Mouse (Mus musculus) embryonic facial prominence, embryonic 13.5 days (tissue): Measurements from ENCODE around the gene Krtap19-1. TPM values are rescaled to one million over a fixed set of nuclear protein-coding genes. Genes with fewer than 3 reads are reported as not detected.

Source experiments
- ATAC-seq: fragments of 200-750 bp; cut with Nextera tagmentation; 2 replicates; pipeline ENCODE4 v1.8.0; 2017; ENCODE audit warnings: low read depth; ENCODE audit not compliant: insufficient number of reproducible peaks, insufficient read depth, low FRiP score, low TSS enrichment
- H3K27ac ChIP-seq: fragments of 300-500 bp; sonication (generic); 2 replicates; pipeline ENCODE4 v1.5.1; 2015; ENCODE audit warnings: moderate library complexity, mild to moderate bottlenecking, inconsistent platforms
- H3K27me3 ChIP-seq: fragments of 300-500 bp; sonication (generic); 2 replicates; pipeline ENCODE4 v1.6.1; 2015; ENCODE audit warnings: mild to moderate bottlenecking, inconsistent platforms
- H3K36me3 ChIP-seq: fragments of 300-500 bp; sonication (generic); 2 replicates; pipeline ENCODE4 v1.6.1; 2015; ENCODE audit warnings: mild to moderate bottlenecking, inconsistent platforms
- H3K4me1 ChIP-seq: fragments of 300-500 bp; sonication (generic); 2 replicates; pipeline ENCODE4 v1.6.1; 2015; ENCODE audit warnings: inconsistent platforms
- H3K4me2 ChIP-seq: fragments of 300-500 bp; sonication (generic); 2 replicates; pipeline ENCODE4 v1.6.1; 2015; ENCODE audit warnings: moderate library complexity, mild to moderate bottlenecking, inconsistent platforms
- H3K4me3 ChIP-seq: fragments of 300-500 bp; sonication (generic); 2 replicates; pipeline ENCODE4 v1.5.1; 2015; ENCODE audit warnings: mild to moderate bottlenecking, inconsistent platforms
- H3K9ac ChIP-seq: fragments of 300-500 bp; sonication (generic); 2 replicates; pipeline ENCODE4 v1.6.1; 2015; ENCODE audit warnings: mild to moderate bottlenecking, inconsistent platforms
- H3K9me3 ChIP-seq: fragments of 300-500 bp; sonication (generic); 2 replicates; pipeline ENCODE4 v1.6.1; 2016; ENCODE audit warnings: inconsistent platforms
- WGBS: fragments of 180-500 bp; shearing (Covaris S2); methylation state at CpG from one replicate; pipeline ENCODE4 v1.1.7; 2015; ENCODE audit warnings: mixed read lengths; 5-methylcytosine and 5-hydroxymethylcytosine counted together
- polyA plus RNA-seq: library from polyadenylated mRNA; unstranded; fragments of >200 nt; fragmentation: Nextera tagmentation; extraction: Ambion mirVana; gene quantifications from 2 replicates; pipeline ENCODE4 v1.2.1, GENCODE M21; 2015

Gene Krtap19-1
- polyA plus RNA-seq = not detected in 2 replicates

- Histone ChIP-seq H3K4me2 (no peak within 1 kb of the TSS), H3K36me3 (no peaks in the 10 kb centered on the region), H3K4me3 (no peak within 1 kb of the TSS), H3K27ac (no peak within 1 kb of the TSS), H3K9me3 (no peaks in the 10 kb centered on the region), H3K4me1 (no peaks in the 10 kb centered on the region), H3K9ac (no peak within 1 kb of the TSS), H3K27me3 (no peaks in the 10 kb centered on the region)
- WGBS = 84% methylated on average over 6 of the region's 6 CpGs
- ATAC-seq = no peak
These were observed at the start of gene Krtap19-1 for GRCm38 (mm10) chr16:88869311-88869710. Gene Krtap19-1 (minus strand): TSS chr16:88869411.

- no peaks in the 10 kb centered on the region for H3K9me3 ChIP-seq
- no peak within 1 kb of the TSS for H3K27ac ChIP-seq
- H3K4me3 ChIP-seq = no peak within 1 kb of the TSS
- 90% methylated on average over 6 of the region's 6 CpGs for WGBS
- H3K4me2 ChIP-seq = no peak within 1 kb of the TSS
- H3K27me3 ChIP-seq = no peaks in the 10 kb centered on the region
- no peaks in the 10 kb centered on the region for H3K36me3 ChIP-seq
- no peak within 1 kb of the TSS for H3K9ac ChIP-seq
- no peak for ATAC-seq
- H3K4me1 ChIP-seq = no peaks in the 10 kb centered on the region
These were observed 27.1 kb upstream of the Krtap19-1 start, which contains the start of gene Krtap19-5 for GRCm38 (mm10) chr16:88896357-88896756. Gene Krtap19-5 (minus strand): TSS chr16:88896457.

- no peak overlapping the region for H3K4me2 ChIP-seq
- 81% methylated on average over 6 of the region's 6 CpGs for WGBS
- ATAC-seq = no peak
These were observed 17.7 kb upstream of the Krtap19-1 start for GRCm38 (mm10) chr16:88886870-88887269.

GRCm38 (mm10) chr16:88884989-88885388 lies 15.8 kb upstream of the Krtap19-1 start, which contains the start of gene Krtap19-4:
Gene Krtap19-4 (minus strand): TSS chr16:88885089.
- no peak within 1 kb of the TSS for H3K4me2 ChIP-seq
- 82% methylated on average over 5 of the region's 5 CpGs for WGBS

More at GRCm38 (mm10) chr16:88886870-88887269, 17.7 kb upstream of the Krtap19-1 start:
- Histone ChIP-seq H3K9ac (no peak overlapping the region), H3K27ac (no peak overlapping the region), H3K36me3 (no peaks in the 10 kb centered on the region), H3K4me3 (no peak overlapping the region), H3K4me1 (no peaks in the 10 kb centered on the region), H3K27me3 (no peaks in the 10 kb centered on the region), H3K9me3 (no peaks in the 10 kb centered on the region)

GRCm38 (mm10) chr16:88877938-88878337 lies 8.7 kb upstream of the Krtap19-1 start, which contains the start of gene Krtap19-3:
Gene Krtap19-3 (minus strand): TSS chr16:88878038.
- Histone ChIP-seq H3K4me2 (no peak within 1 kb of the TSS), H3K4me1 (no peaks in the 10 kb centered on the region), H3K9ac (no peak within 1 kb of the TSS), H3K27me3 (no peaks in the 10 kb centered on the region), H3K27ac (no peak within 1 kb of the TSS), H3K36me3 (no peaks in the 10 kb centered on the region), H3K4me3 (no peak within 1 kb of the TSS), H3K9me3 (no peaks in the 10 kb centered on the region)
- no peak for ATAC-seq
- WGBS = 91% methylated on average over 2 of the region's 2 CpGs

More at GRCm38 (mm10) chr16:88884989-88885388, 15.8 kb upstream of the Krtap19-1 start, which contains the start of gene Krtap19-4:
- Histone ChIP-seq H3K4me1 (no peaks in the 10 kb centered on the region), H3K9ac (no peak within 1 kb of the TSS), H3K36me3 (no peaks in the 10 kb centered on the region), H3K4me3 (no peak within 1 kb of the TSS), H3K9me3 (no peaks in the 10 kb centered on the region), H3K27ac (no peak within 1 kb of the TSS), H3K27me3 (no peaks in the 10 kb centered on the region)
- ATAC-seq = no peak

- Histone ChIP-seq H3K4me2 (no peak within 1 kb of the TSS), H3K4me1 (no peaks in the 10 kb centered on the region), H3K9me3 (no peaks in the 10 kb centered on the region), H3K9ac (no peak within 1 kb of the TSS), H3K27ac (no peak within 1 kb of the TSS), H3K27me3 (no peaks in the 10 kb centered on the region), H3K36me3 (no peaks in the 10 kb centered on the region), H3K4me3 (no peak within 1 kb of the TSS)
- 93% methylated on average over 3 of the region's 3 CpGs for WGBS
- no peak for ATAC-seq
These were observed 5.0 kb upstream of the Krtap19-1 start, which contains the start of gene Krtap19-2 for GRCm38 (mm10) chr16:88874169-88874568. Gene Krtap19-2 (minus strand): TSS chr16:88874269.

- Histone ChIP-seq H3K9ac (no peak overlapping the region), H3K27ac (no peak overlapping the region), H3K4me3 (no peak overlapping the region), H3K27me3 (no peaks in the 10 kb centered on the region), H3K4me1 (no peaks in the 10 kb centered on the region), H3K36me3 (no peaks in the 10 kb centered on the region), H3K9me3 (no peaks in the 10 kb centered on the region), H3K4me2 (no peak overlapping the region)
- WGBS = 88% methylated on average over 4 of the region's 4 CpGs
- no peak for ATAC-seq
These were observed 4.3 kb downstream of the Krtap19-1 start for GRCm38 (mm10) chr16:88864887-88865407.

- Histone ChIP-seq H3K27me3 (no peaks in the 10 kb centered on the region), H3K9me3 (no peaks in the 10 kb centered on the region), H3K4me1 (no peaks in the 10 kb centered on the region), H3K9ac (no peak overlapping the region), H3K27ac (no peak overlapping the region), H3K4me2 (no peak overlapping the region), H3K4me3 (no peak overlapping the region), H3K36me3 (no peaks in the 10 kb centered on the region)
- ATAC-seq = no peak
- 11% methylated on average over 5 of the region's 5 CpGs for WGBS
These were observed 17.8 kb downstream of the Krtap19-1 start for GRCm38 (mm10) chr16:88851450-88851849.

- Histone ChIP-seq H3K4me1 (no peaks in the 10 kb centered on the region), H3K9ac (no peak overlapping the region), H3K27me3 (no peaks in the 10 kb centered on the region), H3K36me3 (no peaks in the 10 kb centered on the region), H3K9me3 (no peaks in the 10 kb centered on the region), H3K27ac (no peak overlapping the region), H3K4me2 (no peak overlapping the region), H3K4me3 (no peak overlapping the region)
- 85% methylated on average over 4 of the region's 4 CpGs for WGBS
- ATAC-seq = no peak
These were observed 20.7 kb downstream of the Krtap19-1 start for GRCm38 (mm10) chr16:88848558-88848957.

GRCm38 (mm10) chr16:88847363-88847762 lies 21.8 kb downstream of the Krtap19-1 start:
- Histone ChIP-seq H3K9me3 (no peaks in the 10 kb centered on the region), H3K27me3 (no peaks in the 10 kb centered on the region), H3K27ac (no peak overlapping the region), H3K4me1 (no peaks in the 10 kb centered on the region), H3K4me2 (no peak overlapping the region), H3K9ac (no peak overlapping the region), H3K4me3 (no peak overlapping the region), H3K36me3 (no peaks in the 10 kb centered on the region)
- ATAC-seq = no peak
- WGBS = 94% methylated on average over 1 of the region's 1 CpGs

- Histone ChIP-seq H3K27me3 (no peaks in the 10 kb centered on the region; the same call in 1 of the 2 replicates), H3K9me3 (no peaks in the 10 kb centered on the region), H3K4me1 (no peaks in the 10 kb centered on the region), H3K4me2 (no peak overlapping the region), H3K27ac (no peak overlapping the region), H3K36me3 (no peaks in the 10 kb centered on the region), H3K9ac (no peak overlapping the region), H3K4me3 (no peak overlapping the region)
- 15% methylated on average over 3 of the region's 3 CpGs for WGBS
- ATAC-seq = no peak
These were observed 42.2 kb downstream of the Krtap19-1 start for GRCm38 (mm10) chr16:88826978-88827377.

GRCm38 (mm10) chr16:88826095-88826652 lies 43.0 kb downstream of the Krtap19-1 start, which contains the start of gene Krtap14:
Gene Krtap14 (minus strand): TSS chr16:88826145.
- WGBS = 26% methylated on average over 9 of the region's 9 CpGs
- Histone ChIP-seq H3K9me3 (no peaks in the 10 kb centered on the region), H3K4me3 (no peak within 1 kb of the TSS), H3K4me1 (no peaks in the 10 kb centered on the region), H3K4me2 (no peak within 1 kb of the TSS), H3K27me3 (no peaks in the 10 kb centered on the region; the same call in 1 of the 2 replicates), H3K27ac (no peak within 1 kb of the TSS), H3K9ac (no peak within 1 kb of the TSS), H3K36me3 (no peaks in the 10 kb centered on the region)
- no peak for ATAC-seq
